Mouse (Mus musculus): ENCODE measurements around the gene Acp6. TPM values are rescaled to one million over a fixed set of nuclear protein-coding genes. Genes with fewer than 3 reads are reported as not detected.

Acp6 gene
- polyA plus RNA-seq (2015; fragmentation: Nextera tagmentation; extraction: Ambion mirVana) = 14.1 and 14.7 TPM in 2 replicates

GRCm38 (mm10) chr3:97158611-97159508 lies at the start of gene Acp6:
Acp6 (plus strand) TSS chr3:97158777.

Other genes starting within 250 kb of the Acp6 start
- 0.09 TPM in 1 of 2 replicates, not detected in the other for gene Gja8, start 232.8 kb upstream of the Acp6 start, polyA plus RNA-seq (2015; fragmentation: Nextera tagmentation; extraction: Ambion mirVana)
- gene Bcl9, start 139.1 kb downstream of the Acp6 start, polyA plus RNA-seq (2015; fragmentation: Nextera tagmentation; extraction: Ambion mirVana) = 51.7 and 52.5 TPM in 2 replicates

Measured in neural tube, postnatal 0 days (tissue).